Mouse (Mus musculus) kidney, adult 2 months (tissue): ENCODE measurements at regions not wholly inside any gene's neighbourhood (a gene's known extent, or its start where the extent isn't known, plus 50 kb on each side); places are given as distances from the start of the nearest gene placed in this dataset.
"Not testable (repeated sequence)": the region's sequence is repeated elsewhere in the genome, so short reads cannot be mapped to it uniquely, and the experiment has no call there.

Experiments used
- CTCF ChIP-seq: fragments of 200-500 bp; conservative IDR thresholded peaks from 2 replicates; pipeline ENCODE4 v1.5.1; 2011; ENCODE audit warnings: low read depth, mild to moderate bottlenecking, control low read depth, low read length, moderate library complexity, mixed read lengths; ENCODE audit not compliant: insufficient read depth, insufficient read length
- POLR2A ChIP-seq: fragments of 200-500 bp; IDR thresholded peaks from one replicate; pipeline ENCODE4 v1.6.1; 2011; ENCODE audit warnings: low read depth, low read length, control low read depth

DNA sequence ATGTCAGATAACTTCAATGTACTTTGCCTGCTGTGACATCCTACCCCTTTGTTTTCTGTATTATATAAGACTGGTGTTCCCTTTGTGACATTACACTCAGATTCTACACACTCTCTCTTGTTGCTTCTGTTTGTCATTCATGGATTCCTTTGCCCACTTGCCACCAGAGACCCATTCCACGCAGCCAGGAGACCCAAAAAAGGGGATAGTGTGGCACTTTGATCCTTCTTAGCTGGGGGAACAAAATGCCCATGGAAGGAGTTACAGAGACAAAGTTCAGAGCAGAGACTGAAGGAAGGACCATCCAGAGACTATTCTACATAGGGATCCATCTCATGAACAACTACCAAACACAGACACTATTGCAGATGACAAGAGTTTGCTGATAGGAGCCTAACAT, 59.1 kb upstream of the Zfp709 start:
- not testable (repeated sequence) for TF ChIP-seq POLR2A, CTCF
